Mouse (Mus musculus) retina, postnatal 1 day (tissue): Measurements from ENCODE around the gene Ulk1.
"Not testable (repeated sequence)": the region's sequence is repeated elsewhere in the genome, so short reads cannot be mapped to it uniquely, and the experiment has no call there.

Experiments used
- DNase-seq: peaks from one replicate; pipeline ENCODE4 v3.0.0-alpha.2; 2012

Ulk1 gene

GRCm38 (mm10) chr5:110809667-110810325 lies at the start of gene Ulk1:
Gene Ulk1, minus strand, starts transcription at chr5:110810097.
- DNase-seq: peak; percentile 99

- no peak for DNase-seq
These were observed 49.2 kb upstream of the Ulk1 start for GRCm38 (mm10) chr5:110859013-110859650.

DNA sequence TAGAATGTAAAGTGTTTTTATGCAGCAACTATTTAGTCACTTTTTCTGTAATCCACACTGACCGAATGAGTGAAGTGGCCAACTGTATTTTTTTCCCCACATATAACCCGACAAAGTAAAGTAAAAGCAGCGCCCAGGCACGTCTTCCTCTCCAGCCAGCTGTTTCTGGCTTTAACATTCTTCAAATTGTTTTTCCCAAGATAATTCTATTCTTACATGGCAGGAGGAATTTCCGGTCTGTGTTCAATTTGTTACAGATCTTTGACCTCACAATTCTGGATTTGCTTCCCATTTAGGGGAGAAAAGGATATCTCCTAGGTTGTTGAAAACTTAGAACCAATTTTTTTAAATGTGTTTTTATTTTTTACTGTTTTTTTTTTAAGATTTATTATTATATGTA lies 47.2 kb upstream of the Ulk1 start:
- no peak for DNase-seq

GRCm38 (mm10) chr5:110852990-110853389 lies 43.1 kb upstream of the Ulk1 start:
- no peak for DNase-seq

DNA sequence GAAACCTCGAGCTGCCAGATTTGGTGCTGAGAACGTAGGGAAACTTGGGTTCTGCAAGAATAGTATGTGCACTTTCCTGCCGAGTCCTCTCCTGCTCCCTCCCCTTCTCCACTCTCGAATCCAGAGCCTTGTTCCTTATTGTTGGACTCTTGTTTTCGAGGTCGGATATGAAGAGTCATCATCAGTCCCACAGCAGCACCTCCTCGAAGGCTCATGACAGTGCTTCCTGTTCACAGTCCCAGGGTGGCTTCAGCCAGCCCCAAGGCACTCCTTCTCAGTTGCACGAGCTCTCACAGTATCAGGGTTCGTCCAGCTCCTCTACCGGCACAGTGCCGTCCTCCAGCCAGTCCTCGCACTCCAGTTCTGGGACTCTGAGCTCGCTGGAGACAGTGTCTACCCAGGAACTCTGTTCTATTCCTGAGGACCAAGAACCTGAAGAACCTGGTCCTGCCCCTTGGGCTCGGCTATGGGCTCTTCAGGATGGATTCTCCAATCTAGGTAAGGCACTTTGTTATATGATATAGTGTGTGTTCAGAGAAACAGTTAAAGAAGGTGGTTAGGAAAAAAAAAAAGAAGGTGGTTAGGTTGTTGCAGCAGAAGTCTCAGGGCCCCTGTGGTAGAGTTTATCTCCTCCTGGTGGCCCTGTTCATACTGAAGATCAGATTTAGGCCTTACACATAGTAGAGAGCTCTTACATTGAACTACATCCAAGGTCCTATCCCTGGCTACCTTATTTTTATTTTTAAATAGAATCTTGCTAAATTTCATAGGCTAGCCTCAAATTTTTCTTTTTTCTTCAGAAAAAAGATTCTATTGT lies 31.4 kb upstream of the Ulk1 start:
- no peak for DNase-seq

GRCm38 (mm10) chr5:110840465-110840864 lies 30.6 kb upstream of the Ulk1 start:
- peak; percentile 48 for DNase-seq

DNA sequence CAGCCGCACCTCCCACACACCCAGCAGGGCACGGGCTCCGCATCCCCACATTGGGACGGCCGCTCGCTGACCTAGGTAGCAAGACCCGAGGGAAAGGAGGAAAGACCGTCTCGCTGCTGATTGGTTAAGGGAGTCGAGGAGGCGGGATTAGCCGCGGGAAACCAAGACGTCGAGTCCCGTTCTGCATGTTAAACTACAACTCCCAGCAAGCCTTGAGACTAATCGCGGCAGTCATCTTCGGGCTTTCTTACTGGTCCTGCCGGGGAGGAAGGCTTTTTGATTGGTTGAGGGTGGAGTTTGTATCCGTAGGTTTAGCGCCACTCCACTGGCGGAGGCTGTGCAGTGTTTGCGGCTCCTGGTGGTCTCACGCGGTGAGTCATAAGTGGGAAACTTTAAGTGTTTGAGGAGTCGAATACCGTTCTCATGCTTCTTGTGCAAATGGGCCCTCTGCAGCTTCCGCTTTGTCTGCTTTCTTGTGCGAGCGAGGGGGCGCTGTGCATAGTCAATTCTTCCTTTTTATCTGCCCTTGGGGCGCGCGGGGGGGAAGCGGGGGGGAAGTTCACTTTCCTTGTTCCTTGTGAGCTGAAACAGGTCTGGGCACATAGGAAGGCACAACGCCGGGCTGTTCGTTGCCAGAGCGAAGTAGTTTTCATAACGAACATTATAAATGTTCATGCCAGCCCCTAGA lies 29.9 kb upstream of the Ulk1 start, which contains the start of the genes Hscb and Chek2:
TSS of gene Hscb (minus strand) at position 100 of the 688 bp plus-strand sequence.
TSS of gene Chek2 (plus strand) at position 302 of the 688 bp plus-strand sequence.
- peak; percentile 99 for DNase-seq

DNA sequence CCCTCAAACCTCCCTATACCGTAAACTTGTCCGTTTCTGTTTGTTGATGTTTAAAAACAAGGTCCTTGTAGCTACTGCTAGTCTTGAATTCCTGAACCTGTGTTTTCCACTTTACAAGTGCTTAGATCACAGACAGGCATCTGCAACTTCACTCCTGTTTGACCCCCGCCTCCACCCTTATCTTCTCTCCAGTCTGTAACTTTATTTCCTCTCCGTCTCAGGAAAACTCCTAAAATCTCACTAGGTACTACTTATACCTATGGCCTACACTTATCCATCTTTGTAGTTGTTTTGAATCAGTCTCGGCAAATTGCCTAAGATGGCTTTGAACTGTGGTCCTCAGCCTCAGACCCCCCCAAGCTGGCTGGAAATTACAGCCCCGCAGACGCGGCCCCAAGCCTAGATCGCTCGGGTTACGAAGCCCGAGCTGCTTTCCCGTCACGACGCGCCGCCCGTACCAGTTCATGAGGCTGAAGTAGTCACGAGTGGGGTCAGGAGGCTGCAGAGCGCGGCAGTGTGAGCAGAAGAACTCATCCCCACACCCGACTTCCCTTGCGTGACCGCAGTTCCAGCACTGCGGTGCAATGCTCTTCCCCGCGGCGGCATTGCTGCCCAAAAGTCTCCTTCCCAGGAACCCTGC lies 29.3 kb upstream of the Ulk1 start:
- DNase-seq: no peak

DNA sequence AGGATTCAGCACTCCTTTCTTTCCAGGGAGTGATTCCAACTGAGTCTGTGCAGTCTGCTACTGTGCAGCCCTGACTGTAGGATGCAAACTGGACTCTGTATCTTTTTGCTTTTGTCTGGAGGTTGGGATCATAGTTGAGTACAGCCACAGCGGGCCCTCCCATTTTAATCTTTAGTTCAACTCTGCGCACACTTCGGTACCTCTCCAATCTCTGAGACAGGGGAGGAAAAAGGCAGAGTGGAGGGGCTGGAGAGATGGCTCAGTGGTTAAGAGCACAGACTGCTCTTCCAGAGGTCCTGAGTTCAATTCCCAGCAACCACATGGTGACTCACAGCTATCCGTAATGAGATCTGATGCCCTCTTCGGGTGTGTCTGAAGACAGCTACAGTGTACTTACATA lies 28.1 kb upstream of the Ulk1 start:
- not testable (repeated sequence) for DNase-seq

DNA sequence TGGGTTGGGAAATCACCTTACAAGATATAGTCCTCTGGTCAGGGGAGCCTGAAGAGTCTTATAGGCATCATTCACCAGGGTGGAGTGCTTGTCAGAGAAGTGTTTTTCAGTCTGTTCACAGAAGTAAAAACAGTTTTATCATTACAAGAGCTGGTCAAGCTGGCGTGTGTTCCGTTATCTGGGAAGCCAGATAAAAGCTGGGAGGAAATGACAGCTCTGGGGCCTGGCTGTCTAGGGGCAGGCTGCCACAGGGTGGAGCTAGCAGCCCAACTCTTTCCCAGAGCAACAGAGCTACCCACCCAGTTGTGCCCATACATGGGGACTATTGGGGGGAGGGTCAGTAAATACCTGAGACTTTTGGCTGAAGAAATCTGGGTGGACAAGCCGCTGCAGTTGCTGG lies 26.1 kb upstream of the Ulk1 start:
- DNase-seq: peak; percentile 39

DNA sequence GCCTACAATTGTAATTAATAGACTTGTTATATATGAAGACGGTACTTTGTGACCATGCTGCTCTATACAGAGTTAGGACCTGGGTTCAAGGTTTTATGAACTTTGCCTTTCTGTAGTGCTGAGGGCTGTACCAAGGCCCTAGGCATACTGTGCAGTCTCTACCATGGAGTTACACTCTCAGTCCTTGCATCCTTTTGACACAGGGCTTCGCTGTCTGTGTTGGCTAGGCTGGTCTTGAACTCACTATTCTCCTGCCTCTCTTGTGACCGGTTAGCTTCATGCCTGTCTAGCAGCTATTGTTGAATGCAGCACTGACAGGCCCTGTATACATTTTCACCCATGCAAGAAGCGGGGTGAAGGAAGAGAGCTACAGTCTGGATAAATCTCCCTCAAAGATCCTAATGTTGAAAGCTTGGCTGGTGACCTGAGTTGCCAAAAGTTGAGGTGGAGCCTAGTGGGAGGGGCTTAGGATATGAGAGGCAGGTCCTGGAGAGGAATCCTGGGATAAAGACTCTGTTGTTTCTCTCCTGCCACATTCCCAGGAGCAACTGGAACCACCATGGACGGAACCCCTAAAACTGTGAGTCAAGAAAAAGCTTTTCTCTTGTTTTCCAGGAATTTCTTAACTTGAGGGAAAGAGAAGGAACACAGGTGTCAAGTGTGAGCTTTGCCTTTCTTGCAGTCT lies 21.3 kb upstream of the Ulk1 start:
- no peak for DNase-seq

DNA sequence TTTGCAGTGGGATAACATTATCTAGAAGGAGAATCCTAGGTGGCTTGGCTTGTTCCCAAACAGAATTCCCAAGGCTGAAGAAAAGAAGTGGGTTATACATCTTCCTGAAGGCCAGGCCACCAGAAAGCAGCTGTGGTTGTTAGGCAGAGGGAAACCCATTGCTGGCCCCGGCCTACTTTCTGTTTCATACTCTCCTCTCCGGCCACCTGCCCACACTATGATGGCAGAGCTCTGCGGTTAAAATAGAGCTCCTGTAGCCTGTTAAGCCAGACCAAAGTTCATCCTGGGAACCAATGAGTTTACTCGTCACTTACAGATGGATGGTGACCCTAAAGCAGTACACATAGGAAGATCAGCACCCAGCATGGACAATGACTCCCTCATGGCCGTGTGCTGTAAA lies 17.7 kb upstream of the Ulk1 start:
- DNase-seq: no peak

- DNase-seq: no peak
These were observed 17.0 kb upstream of the Ulk1 start for GRCm38 (mm10) chr5:110826781-110827495.

- DNase-seq: no peak
These were observed 14.5 kb upstream of the Ulk1 start for GRCm38 (mm10) chr5:110824421-110824820.

DNA sequence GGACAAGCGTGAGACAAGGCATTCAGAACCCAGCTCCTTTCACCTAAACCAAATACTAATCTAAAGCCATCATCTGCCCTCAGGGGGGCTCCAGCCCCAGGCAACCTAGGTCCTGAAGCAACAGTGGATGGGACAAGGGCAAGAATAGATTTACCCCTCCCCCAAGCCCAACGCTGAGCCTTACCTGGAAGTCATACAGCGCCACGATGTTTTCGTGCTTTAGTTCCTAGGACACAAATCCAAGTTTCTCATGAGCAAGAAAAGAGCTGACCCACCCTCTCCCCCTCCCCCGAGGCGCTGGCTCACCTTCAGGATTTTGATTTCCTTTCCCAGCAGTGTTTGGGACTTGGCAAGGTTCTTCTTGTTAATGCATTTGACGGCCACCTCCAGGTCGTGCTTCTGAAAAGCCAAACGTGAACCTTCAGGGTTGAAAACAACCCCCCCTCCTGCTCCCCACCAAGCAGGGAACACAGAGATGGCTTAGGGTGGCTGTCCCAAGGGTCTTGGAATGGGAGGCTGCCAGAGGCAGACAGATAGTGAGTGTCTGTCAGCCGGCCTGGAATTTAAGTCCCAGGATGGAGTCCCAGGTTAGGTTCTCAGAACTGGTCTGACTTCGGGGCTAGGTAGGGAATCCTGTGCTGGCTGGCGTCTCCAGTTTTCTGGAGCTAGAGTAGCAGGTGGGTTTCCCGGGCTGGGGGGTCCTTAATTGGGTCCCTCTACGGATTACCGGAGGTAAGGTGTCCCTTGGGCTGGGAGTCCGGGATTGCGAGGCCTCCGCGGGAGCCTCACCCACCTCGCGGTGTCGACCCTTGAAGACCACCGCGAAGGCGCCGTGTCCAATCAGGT lies 853 bp downstream of the Ulk1 start:
- DNase-seq: peak; percentile 54

GRCm38 (mm10) chr5:110808061-110808631 lies 1.8 kb downstream of the Ulk1 start:
- peak; percentile 90 for DNase-seq

DNA sequence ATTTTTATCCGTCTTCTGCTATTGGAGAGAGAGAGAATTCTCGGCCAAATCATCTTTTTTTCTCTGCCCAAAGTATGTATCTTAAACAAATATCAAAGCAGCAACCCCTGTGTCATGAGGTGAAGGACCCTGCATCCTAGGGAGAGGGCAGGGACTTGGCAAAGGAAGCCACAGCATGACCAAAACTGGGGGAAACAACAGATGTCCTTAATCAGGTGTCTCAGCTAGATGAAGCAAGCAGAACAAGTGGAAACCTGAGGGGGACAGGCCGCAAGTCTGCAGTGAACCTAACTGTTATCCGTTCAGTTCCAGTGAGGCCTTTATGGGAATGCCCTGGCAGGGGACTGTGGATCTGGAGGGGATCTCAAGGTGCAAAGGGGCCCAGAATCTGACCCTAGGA lies 2.4 kb downstream of the Ulk1 start:
- no peak for DNase-seq

DNA sequence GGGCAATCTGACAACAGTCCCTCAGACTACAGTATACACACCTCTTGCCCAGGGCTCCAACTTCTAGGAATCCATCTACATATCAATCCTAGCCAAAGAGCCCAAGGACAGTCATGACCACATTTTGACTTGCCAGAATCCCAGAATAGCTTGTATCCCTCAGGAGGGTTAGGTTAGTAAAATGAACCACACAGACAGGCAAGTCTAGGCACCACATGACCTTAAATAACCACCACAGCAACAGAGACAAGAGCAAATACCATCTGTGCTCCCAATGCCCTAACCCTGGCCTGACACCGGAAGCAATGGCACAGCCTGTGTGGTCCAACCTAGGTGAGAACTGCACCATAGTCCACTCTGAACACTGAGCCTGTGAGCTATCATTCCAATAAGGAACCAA lies 3.2 kb downstream of the Ulk1 start:
- DNase-seq: no peak

GRCm38 (mm10) chr5:110806154-110806553 lies 3.7 kb downstream of the Ulk1 start:
- DNase-seq: no peak
